Mouse (Mus musculus) hindbrain, embryonic 15.5 days (tissue): Measurements from ENCODE around the gene Aqp5. TPM values are rescaled to one million over a fixed set of nuclear protein-coding genes. Genes with fewer than 3 reads are reported as not detected.
A peak's percentile ranks its signal among the peaks of the same experiment; 100 is the strongest.

Source experiments
- ATAC-seq: fragments of 200-750 bp; cut with Nextera tagmentation; 2 replicates; pipeline ENCODE4 v1.8.0; 2017; ENCODE audit warnings: low read depth, moderate number of reproducible peaks, moderate TSS enrichment; ENCODE audit not compliant: low FRiP score
- H3K27ac ChIP-seq: fragments of 300-500 bp; sonication (generic); replicated peaks from 2 replicates; pipeline ENCODE4 v1.5.1; 2015; ENCODE audit warnings: mild to moderate bottlenecking, inconsistent platforms
- H3K27me3 ChIP-seq: fragments of 300-500 bp; sonication (generic); 2 replicates; pipeline ENCODE4 v1.6.1; 2015; ENCODE audit warnings: control low read depth, inconsistent platforms
- H3K36me3 ChIP-seq: fragments of 300-500 bp; sonication (generic); 2 replicates; pipeline ENCODE4 v1.6.1; 2015; ENCODE audit warnings: control low read depth, inconsistent platforms
- H3K4me1 ChIP-seq: fragments of 300-500 bp; sonication (generic); replicated peaks from 2 replicates; pipeline ENCODE4 v1.6.1; 2015; ENCODE audit warnings: control low read depth, inconsistent platforms
- H3K4me2 ChIP-seq: fragments of 300-500 bp; sonication (generic); 2 replicates; pipeline ENCODE4 v1.6.1; 2015; ENCODE audit warnings: moderate library complexity, mild to moderate bottlenecking, inconsistent platforms
- H3K4me3 ChIP-seq: fragments of 300-500 bp; sonication (generic); 2 replicates; pipeline ENCODE4 v1.5.1; 2015; ENCODE audit warnings: mild to moderate bottlenecking, inconsistent platforms
- H3K9ac ChIP-seq: fragments of 300-500 bp; sonication (generic); 2 replicates; pipeline ENCODE4 v1.6.1; 2015; ENCODE audit warnings: inconsistent platforms
- H3K9me3 ChIP-seq: fragments of 300-500 bp; sonication (generic); 2 replicates; pipeline ENCODE4 v1.6.1; 2016; ENCODE audit warnings: control low read depth, inconsistent platforms
- WGBS: fragments of 180-500 bp; shearing (Covaris S2); methylation state at CpG from one replicate; pipeline ENCODE4 v1.1.7; 2015; 5-methylcytosine and 5-hydroxymethylcytosine counted together
- polyA plus RNA-seq: library from polyadenylated mRNA; unstranded; fragments of >200 nt; fragmentation: Nextera tagmentation; extraction: Ambion mirVana; gene quantifications from 2 replicates; pipeline ENCODE4 v1.2.1, GENCODE M21; 2015

Gene Aqp5
- polyA plus RNA-seq, 1 experiment from 2014 or later = 2.4 TPM

DNA sequence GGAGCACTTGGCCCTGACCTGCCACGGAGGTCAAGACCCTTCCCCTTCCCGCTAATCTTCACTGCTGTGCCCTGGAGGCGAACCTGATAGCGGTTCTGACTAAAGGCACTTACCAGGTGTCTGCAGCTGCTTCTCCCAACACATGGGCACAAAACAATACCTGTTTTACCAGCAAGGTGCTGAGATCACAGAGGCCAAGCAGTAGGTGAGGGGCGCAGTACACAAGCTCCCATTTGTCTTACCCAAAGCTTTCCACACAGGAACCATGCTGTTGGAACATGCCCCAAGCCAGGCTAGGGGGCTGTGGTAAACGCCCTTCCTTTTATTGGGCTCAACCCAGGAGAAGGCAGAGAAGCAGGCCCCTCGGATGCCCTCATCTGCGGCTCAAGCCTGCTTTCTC lies 7.0 kb downstream of the Aqp5 start:
- Histone ChIP-seq H3K27ac (no peak overlapping the region), H3K27me3 (peaks cover 19% of the 10 kb centered on the region; the same call in 1 of the 2 replicates), H3K9ac (no peak overlapping the region), H3K4me2 (no peak overlapping the region), H3K4me3 (no peak overlapping the region), H3K9me3 (no peaks in the 10 kb centered on the region), H3K36me3 (no peaks in the 10 kb centered on the region), H3K4me1 (peaks cover 36% of the 10 kb centered on the region)
- ATAC-seq = no peak
- WGBS = 60% methylated on average over 8 of the region's 8 CpGs

DNA sequence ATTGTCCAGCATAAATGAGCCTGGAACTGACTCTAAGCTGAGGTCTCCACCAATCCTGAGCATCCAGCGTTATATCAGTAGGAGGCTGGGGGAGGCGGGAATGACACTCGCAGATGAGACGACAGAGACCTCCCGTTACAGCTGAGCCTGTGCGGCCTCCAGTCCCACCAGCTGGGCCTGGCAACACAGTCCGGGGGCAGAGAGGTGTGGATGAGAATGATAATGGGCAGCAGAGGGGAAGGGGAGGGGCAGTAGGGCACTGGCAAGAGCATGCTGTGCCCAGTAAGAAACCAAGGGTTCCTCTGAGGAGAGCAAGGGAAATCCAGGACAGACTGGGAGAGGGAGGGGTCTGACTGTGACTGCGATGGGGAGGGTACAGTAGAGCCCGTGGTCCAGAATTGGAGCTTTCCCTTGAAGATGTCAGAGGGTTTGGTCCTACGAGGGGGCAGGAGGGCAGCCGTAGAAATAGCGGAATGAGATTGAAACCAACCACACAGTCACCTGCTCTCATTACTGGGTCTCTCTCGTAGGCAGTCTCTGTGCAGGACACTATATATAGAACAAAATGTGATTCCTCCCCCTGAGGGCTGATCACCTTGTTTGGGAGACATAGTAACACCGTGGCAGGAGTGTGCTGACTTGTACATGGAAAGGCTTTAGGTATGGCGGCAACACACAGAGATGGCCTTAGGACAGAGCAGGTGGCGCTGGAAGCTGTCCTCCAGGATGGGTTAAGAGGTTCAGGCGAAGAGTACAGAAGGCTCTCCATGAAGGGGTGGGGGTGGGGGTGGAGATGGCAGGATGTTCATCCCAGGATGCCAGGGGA lies 8.9 kb downstream of the Aqp5 start:
- Histone ChIP-seq H3K9me3 (no peaks in the 10 kb centered on the region), H3K27me3 (0 out of 2 replicates have a peak, but pooled peaks cover 10% of the 10 kb centered on the region), H3K4me3 (no peak overlapping the region), H3K36me3 (no peaks in the 10 kb centered on the region), H3K4me1 (peaks cover 38% of the 10 kb centered on the region), H3K9ac (no peak overlapping the region), H3K27ac (no peak overlapping the region), H3K4me2 (no peak overlapping the region)
- peak; percentile 33; the same call in 1 of the 2 replicates for ATAC-seq
- 29% methylated on average over 17 of the region's 17 CpGs for whole genome bisulfite sequencing

DNA sequence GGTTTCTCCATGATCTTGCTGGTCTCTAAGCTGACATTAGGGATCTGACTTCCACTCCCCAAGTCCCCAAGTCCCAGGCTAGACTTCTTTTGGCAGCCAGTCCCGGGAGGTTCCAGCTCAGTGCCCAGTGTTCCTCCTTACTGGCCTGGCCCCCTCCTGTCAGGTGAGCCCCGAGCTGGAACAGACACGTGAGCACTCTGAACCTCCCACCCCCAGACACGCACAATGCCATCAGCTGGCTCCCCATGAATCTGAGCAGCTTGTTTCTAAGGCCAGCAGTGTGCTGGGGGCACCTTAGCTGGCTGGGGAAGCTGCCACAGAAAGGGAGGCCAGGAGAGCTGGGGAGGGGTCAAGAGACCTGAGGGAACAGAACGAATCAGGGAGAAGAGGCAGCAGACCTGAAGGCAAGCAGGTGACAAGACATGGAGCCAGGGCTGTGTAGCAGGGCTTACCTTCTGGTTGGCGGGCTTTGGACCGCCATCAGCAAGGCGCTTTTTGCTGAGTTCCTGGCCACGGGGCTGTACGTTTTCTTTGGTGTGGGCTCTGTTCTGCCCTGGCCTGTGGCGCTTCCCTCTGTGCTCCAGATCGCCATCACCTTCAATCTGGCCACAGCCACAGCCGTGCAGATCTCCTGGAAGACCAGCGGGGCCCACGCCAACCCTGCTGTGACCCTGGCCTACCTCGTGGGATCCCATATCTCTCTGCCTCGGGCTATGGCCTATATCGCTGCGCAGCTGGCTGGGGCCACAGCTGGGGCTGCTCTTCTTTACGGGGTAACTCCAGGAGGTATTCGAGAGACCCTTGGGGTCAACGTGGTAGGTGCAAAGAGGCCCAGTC lies 10.6 kb downstream of the Aqp5 start, which contains the start of gene Aqp6:
TSS of gene Aqp6 (plus strand) at position 415 of the 837 bp plus-strand sequence.
- no peak for ATAC-seq
- Histone ChIP-seq H3K27me3 (no peaks in the 10 kb centered on the region), H3K27ac (peak within 1 kb of the TSS; percentile 65), H3K9me3 (no peaks in the 10 kb centered on the region), H3K9ac (no peak within 1 kb of the TSS), H3K36me3 (no peaks in the 10 kb centered on the region), H3K4me3 (no peak within 1 kb of the TSS), H3K4me1 (peaks cover 41% of the 10 kb centered on the region), H3K4me2 (no peak within 1 kb of the TSS)
- 46% methylated on average over 22 of the region's 22 CpGs for WGBS

DNA sequence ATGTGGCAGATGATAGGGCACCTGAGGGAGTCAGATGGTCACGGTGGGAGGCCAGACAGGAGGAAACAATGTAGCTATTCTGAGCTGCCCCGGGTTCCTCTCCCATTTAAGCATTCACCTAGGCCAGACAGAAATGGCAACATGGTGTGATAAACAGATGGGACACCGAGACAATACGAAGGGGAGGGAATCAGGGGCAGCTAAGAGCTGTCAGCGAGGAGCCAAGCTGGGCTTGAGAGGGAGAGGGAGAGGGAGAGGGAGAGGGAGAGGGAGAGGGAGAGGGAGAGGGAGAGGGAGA lies 11.2 kb downstream of the Aqp5 start:
- H3K27me3 ChIP-seq = no peaks in the 10 kb centered on the region
- peak overlapping the region; percentile 65 for H3K27ac ChIP-seq
- 11% methylated on average over 5 of the region's 5 CpGs for WGBS
- no peaks in the 10 kb centered on the region for H3K9me3 ChIP-seq
- no peaks in the 10 kb centered on the region for H3K36me3 ChIP-seq
- peaks cover 45% of the 10 kb centered on the region for H3K4me1 ChIP-seq
- no peak overlapping the region for H3K9ac ChIP-seq
- no peak overlapping the region for H3K4me2 ChIP-seq
- H3K4me3 ChIP-seq = no peak overlapping the region
- no peak for ATAC-seq

DNA sequence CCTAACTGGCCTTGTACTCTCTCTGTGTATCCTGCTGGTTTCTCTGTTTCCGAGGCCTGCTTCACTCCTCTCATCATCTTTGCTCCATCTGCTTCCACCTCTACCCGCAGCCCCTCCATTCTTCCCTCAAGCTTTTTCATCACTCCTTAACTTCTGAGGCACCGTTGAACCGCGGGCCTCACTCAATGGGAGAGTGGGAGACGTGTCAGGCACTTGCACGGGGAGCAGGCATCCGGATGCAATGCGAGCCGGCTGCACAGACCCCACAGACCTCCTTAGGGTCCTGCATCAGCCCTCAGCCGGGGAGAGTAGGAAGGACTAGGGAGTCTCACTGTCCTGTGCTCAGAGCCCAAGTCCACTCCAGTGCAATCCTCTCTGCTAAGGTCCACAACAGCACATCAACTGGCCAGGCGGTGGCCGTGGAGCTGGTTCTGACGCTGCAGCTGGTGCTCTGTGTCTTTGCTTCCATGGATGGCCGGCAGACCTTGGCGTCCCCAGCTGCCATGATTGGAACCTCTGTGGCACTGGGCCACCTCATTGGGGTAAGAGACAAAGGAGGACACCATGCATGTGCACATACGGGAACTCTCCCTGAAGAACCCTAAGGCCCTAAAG lies 11.7 kb downstream of the Aqp5 start:
- Histone ChIP-seq H3K36me3 (no peaks in the 10 kb centered on the region), H3K27ac (peak overlapping the region; percentile 61), H3K9me3 (no peaks in the 10 kb centered on the region), H3K4me1 (peaks cover 48% of the 10 kb centered on the region), H3K27me3 (no peaks in the 10 kb centered on the region), H3K4me3 (no peak overlapping the region), H3K4me2 (no peak overlapping the region), H3K9ac (no peak overlapping the region)
- ATAC-seq = no peak
- 61% methylated on average over 17 of the region's 17 CpGs for whole genome bisulfite sequencing

DNA sequence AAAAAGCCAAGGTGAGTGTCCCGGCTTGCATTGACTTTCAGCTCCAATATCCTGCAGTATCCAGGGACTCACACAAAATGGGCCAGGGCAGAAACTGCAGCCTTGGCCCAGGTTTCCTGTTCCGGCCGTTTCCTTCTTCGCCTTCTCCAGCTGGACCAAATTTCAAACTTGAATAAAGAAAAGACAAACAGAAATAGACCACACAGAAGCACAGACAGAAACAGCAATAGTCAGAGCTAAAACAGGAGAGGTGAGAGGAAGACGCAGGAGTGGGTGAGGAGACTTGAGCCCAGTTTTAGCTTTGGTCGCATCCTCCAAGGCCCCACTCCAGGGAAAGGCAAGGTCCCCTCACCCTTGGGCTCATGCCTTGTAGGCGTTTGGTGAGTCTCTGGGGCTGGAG lies 12.6 kb downstream of the Aqp5 start:
- H3K27me3 ChIP-seq = no peaks in the 10 kb centered on the region
- no peak for ATAC-seq
- H3K4me1 ChIP-seq = peaks cover 57% of the 10 kb centered on the region
- H3K27ac ChIP-seq = no peak overlapping the region
- H3K36me3 ChIP-seq = no peaks in the 10 kb centered on the region
- no peaks in the 10 kb centered on the region for H3K9me3 ChIP-seq
- H3K9ac ChIP-seq = no peak overlapping the region
- H3K4me3 ChIP-seq = no peak overlapping the region
- H3K4me2 ChIP-seq = no peak overlapping the region
- WGBS = 89% methylated on average over 7 of the region's 7 CpGs

DNA sequence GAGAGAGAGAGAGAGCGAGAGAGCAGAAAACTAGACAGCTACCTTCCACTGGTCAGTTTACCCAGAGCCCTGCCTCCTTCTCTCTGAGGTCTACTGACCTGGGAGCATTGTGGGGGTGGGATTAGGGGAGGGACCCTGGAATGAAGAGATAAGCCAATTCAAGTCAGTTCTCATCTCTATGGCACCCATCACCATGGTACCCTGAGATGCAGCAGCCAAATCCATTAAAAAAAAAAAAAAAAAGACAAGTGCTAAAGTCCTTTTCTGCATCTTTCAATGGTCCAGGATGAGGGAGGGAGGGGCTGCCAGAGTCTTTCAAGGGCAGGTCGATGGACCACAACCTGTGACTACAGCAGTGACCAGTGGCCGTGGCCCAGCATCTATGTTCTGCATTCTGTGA lies 15.0 kb downstream of the Aqp5 start:
- Histone ChIP-seq H3K4me2 (no peak overlapping the region), H3K4me1 (peaks cover 53% of the 10 kb centered on the region), H3K27me3 (no peaks in the 10 kb centered on the region), H3K4me3 (no peak overlapping the region), H3K9me3 (no peaks in the 10 kb centered on the region), H3K27ac (no peak overlapping the region), H3K36me3 (no peaks in the 10 kb centered on the region), H3K9ac (no peak overlapping the region)
- 62% methylated on average over 3 of the region's 3 CpGs for WGBS
- ATAC-seq = no peak

DNA sequence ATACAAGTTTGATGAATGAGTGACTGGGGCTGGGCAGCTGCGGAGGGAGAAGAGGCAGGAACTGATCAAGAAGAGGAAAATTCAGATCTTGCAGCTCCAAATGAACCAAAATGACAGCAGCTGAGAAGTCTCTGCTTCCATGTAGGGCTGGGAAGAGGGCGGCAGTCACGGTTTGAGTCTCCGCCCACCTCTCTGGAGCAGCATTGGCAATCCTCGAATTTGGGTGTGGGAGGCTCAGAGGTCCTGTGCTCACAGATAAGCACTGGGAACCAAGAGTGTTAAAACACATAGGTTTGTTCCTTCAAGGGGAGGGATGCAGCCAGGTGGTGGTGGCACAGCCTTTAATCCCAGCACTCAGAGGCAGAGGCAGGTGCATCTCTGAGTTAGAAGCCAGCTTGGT lies 15.9 kb downstream of the Aqp5 start:
- WGBS = 26% methylated on average over 5 of the region's 5 CpGs
- Histone ChIP-seq H3K36me3 (no peaks in the 10 kb centered on the region), H3K4me3 (no peak overlapping the region), H3K4me2 (no peak overlapping the region), H3K9ac (no peak overlapping the region), H3K27ac (0 out of 2 replicates have a peak overlapping the region, but pooled peaks have one; percentile 4), H3K4me1 (peaks cover 51% of the 10 kb centered on the region), H3K27me3 (no peaks in the 10 kb centered on the region), H3K9me3 (no peaks in the 10 kb centered on the region)
- no peak for ATAC-seq

DNA sequence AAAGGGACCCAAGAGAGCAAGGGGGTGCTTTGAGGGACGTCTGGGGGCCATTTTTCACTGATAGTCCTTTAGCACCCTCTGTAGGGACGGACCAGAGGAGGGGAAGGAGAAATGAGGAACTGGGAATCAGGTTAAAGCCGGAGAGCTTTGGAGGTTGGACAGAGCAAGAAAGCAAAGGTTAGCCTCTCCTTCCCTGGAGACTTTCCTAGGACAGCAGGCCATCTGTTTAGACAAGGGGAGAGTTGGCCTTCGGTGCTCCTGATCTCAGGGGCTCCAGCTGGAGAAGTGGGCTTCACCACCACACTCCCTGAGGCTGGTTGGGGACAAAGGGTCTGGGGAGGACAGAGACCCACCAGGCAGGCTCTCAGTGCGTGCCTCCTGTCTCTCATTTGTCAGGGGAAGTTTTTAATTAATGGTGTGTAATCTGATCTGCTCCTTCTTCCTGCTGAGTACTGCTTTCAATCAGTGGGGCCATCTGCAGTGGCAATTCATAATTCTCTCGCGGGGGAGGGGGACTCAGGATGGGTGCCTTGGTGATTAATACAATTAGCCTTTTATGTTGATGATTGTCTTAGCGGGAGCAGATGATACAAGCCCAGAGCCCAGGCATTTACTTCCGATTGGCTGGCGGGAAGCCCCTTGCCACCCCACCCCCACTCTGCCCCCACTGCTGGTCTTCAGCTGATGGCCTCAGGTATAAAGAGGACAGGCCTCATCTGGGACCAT lies 17.0 kb downstream of the Aqp5 start:
- Histone ChIP-seq H3K4me1 (peaks cover 46% of the 10 kb centered on the region), H3K9ac (no peak overlapping the region), H3K9me3 (no peaks in the 10 kb centered on the region), H3K36me3 (no peaks in the 10 kb centered on the region), H3K27me3 (no peaks in the 10 kb centered on the region), H3K4me3 (no peak overlapping the region), H3K27ac (peak overlapping the region; percentile 12), H3K4me2 (no peak overlapping the region)
- ATAC-seq = 0 out of 2 replicates have a peak, but pooled peaks have one; percentile 39
- WGBS = 13% methylated on average over 10 of the region's 10 CpGs

DNA sequence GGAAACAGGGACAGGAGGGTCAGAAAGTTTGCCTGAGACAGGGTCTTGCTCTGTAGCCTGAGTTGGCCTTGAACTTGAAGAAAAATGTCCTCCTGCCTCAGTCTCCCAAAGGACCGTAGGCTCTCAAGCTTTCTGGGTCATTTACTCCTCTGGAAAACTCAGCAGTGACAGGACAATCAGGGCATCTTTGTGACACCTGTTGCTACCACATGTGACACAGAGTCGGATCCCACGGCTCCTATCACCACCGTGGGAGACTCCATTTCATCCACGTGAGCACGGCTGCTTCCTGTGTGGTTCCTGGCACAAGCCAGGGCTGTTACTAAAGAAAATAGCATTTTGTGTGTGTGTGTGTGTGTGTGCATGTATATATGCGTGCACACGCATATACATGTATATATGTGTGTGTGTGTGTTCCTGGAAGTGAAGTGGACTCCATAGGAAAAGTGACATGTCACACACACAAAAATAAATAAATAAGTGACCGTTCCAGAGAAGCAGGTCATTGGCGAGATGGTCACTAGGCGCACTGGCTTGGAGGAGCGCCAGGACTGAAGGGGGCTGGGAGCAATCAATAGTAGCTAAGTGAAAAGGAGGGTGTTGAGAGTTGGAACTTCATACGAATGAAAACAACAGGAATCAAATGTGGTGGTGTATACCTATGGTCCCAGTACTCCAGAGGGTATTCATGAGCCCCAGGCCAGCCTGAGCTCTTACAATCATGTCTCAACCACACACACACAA lies 18.0 kb downstream of the Aqp5 start:
- H3K4me1 ChIP-seq = peaks cover 43% of the 10 kb centered on the region

DNA sequence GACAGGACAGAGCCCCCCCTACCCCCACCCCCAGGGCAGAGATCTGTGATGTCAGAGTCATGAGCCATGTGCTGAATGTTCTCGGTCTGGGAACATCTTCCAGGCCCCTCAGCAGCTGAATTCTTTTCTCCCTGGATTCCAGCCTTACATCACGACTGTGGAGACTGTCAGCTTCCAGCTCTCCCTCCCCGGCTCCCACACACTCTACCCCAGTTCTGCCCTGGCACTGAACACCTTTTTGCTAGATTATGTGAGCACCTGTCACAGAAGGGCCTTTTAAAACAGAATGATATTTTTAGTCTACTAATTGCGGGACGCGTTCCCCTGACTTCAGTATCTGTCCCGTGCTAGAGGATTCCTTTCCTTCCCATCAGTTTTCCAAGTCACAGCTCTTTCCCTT lies 21.0 kb downstream of the Aqp5 start:
- H3K4me3 ChIP-seq = no peak overlapping the region
- no peaks in the 10 kb centered on the region for H3K36me3 ChIP-seq
- H3K27me3 ChIP-seq = no peaks in the 10 kb centered on the region
- no peak for ATAC-seq
- peaks cover 54% of the 10 kb centered on the region for H3K4me1 ChIP-seq
- H3K9ac ChIP-seq = no peak overlapping the region
- H3K9me3 ChIP-seq = no peaks in the 10 kb centered on the region
- no peak overlapping the region for H3K4me2 ChIP-seq
- no peak overlapping the region for H3K27ac ChIP-seq
- WGBS = 60% methylated on average over 7 of the region's 7 CpGs

More for the DNA sequence above, 18.0 kb downstream of the Aqp5 start:
- H3K4me3 ChIP-seq = no peak overlapping the region
- H3K27ac ChIP-seq = no peak overlapping the region
- H3K4me2 ChIP-seq = no peak overlapping the region
- no peak overlapping the region for H3K9ac ChIP-seq
- H3K9me3 ChIP-seq = no peaks in the 10 kb centered on the region
- WGBS = 65% methylated on average over 13 of the region's 13 CpGs
- ATAC-seq = no peak
- H3K27me3 ChIP-seq = no peaks in the 10 kb centered on the region
- no peaks in the 10 kb centered on the region for H3K36me3 ChIP-seq
